Mouse (Mus musculus): ENCODE results near the gene B3gnt2.

B3gnt2 gene

GRCm38 (mm10) chr11:22847732-22848648, 12.8 kb downstream of the B3gnt2 start:
- DNase-seq (ENCODE audit: low spot score) = no peak

GRCm38 (mm10) chr11:22846960-22847731, 13.6 kb downstream of the B3gnt2 start:
- no peak for DNase-seq (ENCODE audit: low spot score)

- DNase-seq (ENCODE audit: low spot score) = no peak
Measured at GRCm38 (mm10) chr11:22846093-22846835, 14.5 kb downstream of the B3gnt2 start.

- no peak for DNase-seq (ENCODE audit: low spot score)
Measured at GRCm38 (mm10) chr11:22844754-22845718, 15.7 kb downstream of the B3gnt2 start.

GRCm38 (mm10) chr11:22839456-22839855, 21.3 kb downstream of the B3gnt2 start:
- DNase-seq (ENCODE audit: low spot score) = no peak

- DNase-seq (ENCODE audit: low spot score) = no peak
Measured at GRCm38 (mm10) chr11:22838361-22838760, 22.4 kb downstream of the B3gnt2 start.

- no peak for DNase-seq (ENCODE audit: low spot score)
Measured at GRCm38 (mm10) chr11:22836269-22836668, 24.5 kb downstream of the B3gnt2 start.

- DNase-seq (ENCODE audit: low spot score) = no peak
Measured at GRCm38 (mm10) chr11:22832600-22832999, 28.2 kb downstream of the B3gnt2 start.

GRCm38 (mm10) chr11:22831916-22832315, 28.8 kb downstream of the B3gnt2 start:
- no peak for DNase-seq (ENCODE audit: low spot score)

- no peak for DNase-seq (ENCODE audit: low spot score)
Measured at GRCm38 (mm10) chr11:22830684-22831083, 30.1 kb downstream of the B3gnt2 start.

GRCm38 (mm10) chr11:22830179-22830611, 30.6 kb downstream of the B3gnt2 start:
- no peak for DNase-seq (ENCODE audit: low spot score)

GRCm38 (mm10) chr11:22828988-22829632, 31.7 kb downstream of the B3gnt2 start:
- no peak for DNase-seq (ENCODE audit: low spot score)

- no peak for DNase-seq (ENCODE audit: low spot score)
Measured at GRCm38 (mm10) chr11:22827514-22828080, 33.2 kb downstream of the B3gnt2 start.

- DNase-seq (ENCODE audit: low spot score) = no peak
Measured at GRCm38 (mm10) chr11:22826665-22827064, 34.1 kb downstream of the B3gnt2 start.

GRCm38 (mm10) chr11:22826051-22826450, 34.7 kb downstream of the B3gnt2 start:
- DNase-seq (ENCODE audit: low spot score) = no peak

- DNase-seq (ENCODE audit: low spot score) = no peak
Measured at GRCm38 (mm10) chr11:22825548-22825947, 35.2 kb downstream of the B3gnt2 start.

- no peak for DNase-seq (ENCODE audit: low spot score)
Measured at GRCm38 (mm10) chr11:22824049-22824705, 36.6 kb downstream of the B3gnt2 start.

- DNase-seq (ENCODE audit: low spot score) = no peak
Measured at GRCm38 (mm10) chr11:22821243-22821642, 39.5 kb downstream of the B3gnt2 start.

- DNase-seq (ENCODE audit: low spot score) = no peak
Measured at GRCm38 (mm10) chr11:22818371-22818770, 42.4 kb downstream of the B3gnt2 start.

GRCm38 (mm10) chr11:22815877-22816276, 44.9 kb downstream of the B3gnt2 start:
- no peak for DNase-seq (ENCODE audit: low spot score)
